Mouse (Mus musculus) skeletal muscle tissue, adult 2 months (tissue): ENCODE results near the gene Adora2a.
"Not testable (repeated sequence)": the region's sequence is repeated elsewhere in the genome, so short reads cannot be mapped to it uniquely, and the experiment has no call there.

ENCODE experiments used
- DNase-seq: peaks from one replicate; pipeline ENCODE4 v3.0.0-alpha.2; 2012; ENCODE audit warnings: low read depth, low spot score

Adora2a gene

DNA sequence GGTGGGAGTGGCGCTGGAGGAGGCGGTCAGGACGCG lies at the start of gene Adora2a:
TSS of gene Adora2a (plus strand) at position 6 of the 36 bp plus-strand sequence.
- no peak for DNase-seq

DNA sequence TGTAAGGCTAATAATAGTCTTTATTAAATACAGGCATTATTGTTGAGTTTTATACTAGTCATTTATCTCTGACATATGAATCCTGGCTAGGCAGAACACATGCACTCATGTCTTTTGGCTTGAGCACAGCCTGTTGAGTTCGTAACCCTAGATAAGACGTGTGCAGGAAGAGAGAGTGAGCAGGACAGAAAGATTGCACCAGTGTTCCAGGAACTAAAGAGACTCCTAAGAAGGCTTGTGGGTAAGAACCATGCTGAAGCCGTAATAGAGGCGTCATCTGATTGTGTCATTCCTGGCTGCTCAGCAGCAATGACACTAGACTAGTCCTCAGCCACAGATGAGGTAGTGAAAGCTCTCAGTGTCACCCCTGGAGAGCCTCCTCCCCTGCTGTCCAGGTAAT lies 43.7 kb upstream of the Adora2a start:
- DNase-seq = no peak

DNA sequence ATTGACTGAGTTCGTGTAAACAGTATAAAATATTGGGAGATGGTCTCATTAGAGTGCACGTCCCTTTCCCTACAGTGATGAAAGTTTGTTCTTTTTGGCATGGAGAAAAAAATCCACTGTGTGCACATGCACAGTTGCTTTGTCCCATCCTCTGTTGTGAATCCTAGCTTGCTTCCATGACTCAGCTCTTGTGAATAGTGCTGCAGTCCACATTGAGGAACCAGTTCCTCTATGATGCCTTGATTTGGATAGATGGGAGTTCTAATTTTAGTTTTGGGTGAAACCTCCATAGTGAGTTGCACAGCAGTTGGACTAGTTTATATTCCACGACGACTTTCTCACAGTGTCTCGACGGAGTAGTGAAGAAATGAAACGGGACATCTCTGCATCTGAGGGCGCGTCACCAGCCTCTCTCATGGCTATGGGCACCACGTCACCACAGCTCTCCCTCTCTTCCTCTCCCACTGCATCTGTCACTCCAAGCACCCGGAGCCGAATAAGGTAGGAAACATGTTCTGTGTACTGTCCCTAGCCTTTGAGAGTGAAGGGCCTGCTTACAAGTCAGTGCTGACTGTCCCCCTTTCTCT lies 40.2 kb upstream of the Adora2a start:
- DNase-seq = no peak

DNA sequence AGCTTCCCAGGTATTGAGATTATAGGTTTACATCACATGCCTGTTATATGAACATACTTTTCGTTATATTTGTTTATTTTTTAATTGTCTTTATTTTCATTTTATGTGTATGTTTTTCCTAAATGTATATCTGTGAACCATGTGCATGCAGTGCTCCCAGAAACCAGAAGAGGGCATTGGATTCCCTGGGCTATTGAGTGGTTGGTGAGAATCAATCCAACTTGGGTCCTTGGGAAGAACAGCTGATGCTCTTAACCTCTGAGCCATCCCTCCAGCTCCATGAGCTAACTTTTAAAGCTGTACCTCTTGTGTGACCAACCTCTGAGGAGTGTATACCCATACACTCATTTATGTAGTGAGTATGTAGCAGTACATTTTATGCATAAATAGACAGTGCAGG lies 39.2 kb upstream of the Adora2a start:
- DNase-seq = no peak

DNA sequence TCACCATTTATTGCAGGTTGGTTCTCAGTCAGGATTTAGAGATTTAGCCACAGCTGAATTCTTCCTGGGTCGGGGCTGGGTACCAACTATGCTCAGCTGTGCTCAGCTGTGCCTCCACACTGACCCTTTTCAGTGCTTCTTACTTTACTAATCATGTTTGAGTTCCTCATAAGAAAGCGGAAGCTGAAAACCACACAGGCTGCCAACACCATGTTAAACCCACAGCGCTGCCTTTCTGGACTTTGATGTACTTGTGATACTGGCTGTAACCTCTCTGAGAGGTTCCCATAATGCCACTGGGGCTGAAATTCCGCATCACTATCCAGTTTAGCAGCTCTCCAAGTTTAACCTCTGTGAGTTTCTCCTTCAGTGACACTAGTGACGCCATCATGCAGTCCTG lies 34.0 kb upstream of the Adora2a start:
- DNase-seq = peak; percentile 43

DNA sequence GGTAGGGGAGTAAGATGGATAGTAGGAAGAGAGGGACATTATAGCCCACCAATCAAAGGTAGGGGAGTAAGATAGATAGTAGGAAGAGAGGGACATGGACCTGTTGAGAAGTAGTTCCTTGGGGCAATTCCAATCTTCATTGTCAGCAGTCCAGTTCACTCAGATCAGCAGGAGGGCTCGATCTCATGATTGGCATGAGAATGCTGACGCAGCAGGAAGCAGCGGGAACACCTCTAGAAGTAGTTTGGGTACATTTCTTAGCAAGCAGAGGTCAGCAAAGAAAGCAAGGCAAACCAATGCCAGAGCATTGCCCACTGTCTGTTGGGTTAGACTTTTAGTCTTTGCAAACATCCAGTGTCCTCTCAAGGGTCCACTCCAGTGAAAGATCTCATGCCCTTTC lies 32.9 kb upstream of the Adora2a start:
- no peak for DNase-seq

DNA sequence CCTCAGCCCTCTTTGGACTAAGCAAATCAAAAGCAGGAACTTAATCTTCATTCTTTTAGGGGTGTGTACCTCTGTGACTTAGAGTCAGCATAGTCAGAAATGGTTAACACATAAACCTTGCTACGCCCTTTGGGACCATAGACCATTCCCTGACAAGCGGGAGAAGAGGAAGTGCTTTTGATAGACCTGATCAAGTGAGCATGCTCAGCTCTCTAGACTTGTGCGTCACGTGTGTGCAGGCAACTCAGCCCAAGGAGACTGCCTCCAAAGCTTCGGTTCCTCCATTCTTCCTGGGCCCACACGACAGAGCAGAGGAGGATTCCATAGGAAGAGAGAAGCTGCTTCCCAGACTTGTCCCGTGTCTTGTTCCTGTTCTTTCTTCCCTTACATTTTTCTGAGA lies 28.1 kb upstream of the Adora2a start:
- DNase-seq = no peak

DNA sequence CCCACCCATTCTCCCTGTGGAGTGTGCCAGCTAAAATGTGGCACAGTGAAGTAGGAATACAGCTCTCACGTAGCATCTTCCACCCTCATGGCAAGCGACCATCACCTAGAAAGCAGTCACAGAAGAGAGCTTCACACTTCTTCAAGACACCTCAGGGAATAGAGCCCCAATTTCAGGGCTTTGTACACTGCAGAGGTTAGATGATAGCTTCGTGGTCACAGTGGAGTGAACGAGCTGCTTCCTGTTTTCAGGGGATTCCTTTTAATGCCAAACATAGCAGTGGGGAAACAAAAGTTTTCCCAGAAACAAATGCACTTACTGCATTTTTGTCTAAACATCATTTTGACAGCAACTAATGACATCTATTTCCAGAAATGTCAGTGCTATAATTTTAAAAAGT lies 27.3 kb upstream of the Adora2a start:
- DNase-seq = no peak

DNA sequence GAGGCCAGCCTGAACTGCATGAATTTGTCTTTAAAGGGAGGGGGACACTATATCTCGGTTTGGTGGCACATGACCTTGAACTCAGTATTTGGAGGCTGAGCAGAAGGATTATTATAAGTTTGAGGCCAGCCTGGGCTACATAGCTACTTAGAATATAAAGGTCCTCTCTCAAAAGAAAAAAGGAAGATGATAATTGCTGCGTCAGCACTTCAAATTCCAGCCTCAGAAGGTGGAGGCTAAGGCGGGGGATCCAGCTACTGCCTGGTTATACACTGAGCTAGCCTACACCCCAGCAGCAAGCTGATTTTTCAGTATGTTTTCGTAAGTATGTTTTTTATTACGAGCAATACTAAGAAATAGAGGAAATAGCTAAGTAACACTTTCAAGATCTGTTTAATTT lies 26.0 kb upstream of the Adora2a start:
- DNase-seq = no peak

DNA sequence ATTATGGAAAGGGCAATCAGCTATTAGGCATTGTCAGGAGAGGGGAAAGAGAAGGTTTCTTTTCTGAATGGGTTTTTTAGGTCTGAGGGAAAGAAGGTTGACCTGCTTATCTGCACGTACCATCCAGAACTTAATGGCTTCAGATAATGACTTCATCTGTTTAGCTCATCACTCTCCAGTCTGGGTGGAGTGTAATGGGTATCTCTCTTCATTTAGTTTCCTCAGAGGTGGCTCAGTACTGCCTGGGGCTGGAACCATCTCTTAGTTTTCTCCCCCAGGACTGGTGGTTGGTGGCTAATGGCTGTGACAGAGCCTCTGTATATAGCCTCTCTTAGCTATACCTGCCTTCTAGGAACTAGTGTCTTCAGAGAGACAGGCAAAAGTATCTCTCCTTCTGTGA lies 25.3 kb upstream of the Adora2a start:
- DNase-seq = no peak

DNA sequence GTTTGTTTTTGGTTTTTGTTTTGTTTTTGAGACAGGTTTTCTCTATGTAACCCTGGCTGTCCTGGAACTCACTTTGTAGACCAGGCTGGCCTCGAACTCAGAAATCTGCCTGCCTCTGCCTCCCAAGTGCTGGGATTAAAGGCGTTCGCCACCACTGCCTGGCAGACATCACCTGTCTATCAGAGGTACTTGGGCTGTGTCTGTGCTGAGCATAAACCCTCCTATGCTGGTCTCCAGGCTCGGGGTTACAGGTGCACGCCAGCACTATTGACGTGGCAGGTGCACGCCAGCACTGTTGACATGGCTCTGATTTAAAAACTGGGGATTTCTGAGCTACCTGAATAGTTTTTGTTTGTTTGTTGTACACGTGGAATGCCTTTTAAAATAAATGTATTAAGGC lies 24.5 kb upstream of the Adora2a start:
- not testable (repeated sequence) for DNase-seq

DNA sequence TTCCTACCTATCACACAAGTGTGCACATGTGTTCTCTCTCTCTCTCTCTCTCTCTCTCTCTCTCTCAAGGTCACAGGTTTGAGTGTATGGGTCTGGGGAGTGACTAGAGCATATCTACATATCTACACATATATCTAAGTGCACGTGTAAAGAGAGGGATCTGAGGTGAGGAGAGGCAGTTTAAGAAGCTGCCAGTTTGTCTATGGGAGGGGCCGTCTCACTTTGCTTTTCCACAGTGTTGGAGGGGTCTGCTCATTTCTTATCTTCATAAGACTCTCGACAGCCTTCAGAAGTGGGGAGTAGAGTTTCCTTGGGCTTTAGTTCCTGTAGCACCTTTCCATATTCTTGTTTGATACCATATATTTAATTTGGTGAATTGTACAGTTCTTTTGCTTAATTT lies 23.4 kb upstream of the Adora2a start:
- DNase-seq = no peak

DNA sequence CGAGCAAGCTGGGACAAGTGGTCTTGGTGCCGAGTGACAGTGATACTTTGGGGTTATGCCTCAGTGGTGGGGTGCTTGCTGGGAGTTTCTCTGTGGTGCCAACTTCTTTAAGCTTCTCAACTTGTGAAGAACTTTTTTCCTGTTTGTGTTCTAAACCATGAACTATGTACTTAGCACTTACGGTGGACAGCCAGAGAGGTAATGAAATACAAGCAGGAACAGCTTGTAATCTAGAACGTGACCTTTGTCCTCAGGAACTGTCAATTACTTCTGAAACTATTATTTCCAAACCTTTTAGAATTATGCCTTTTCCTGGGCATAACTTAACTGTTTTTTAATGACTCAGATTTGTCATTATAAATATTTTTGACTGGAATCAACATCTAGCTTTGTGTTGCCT lies 22.3 kb upstream of the Adora2a start:
- DNase-seq = no peak

DNA sequence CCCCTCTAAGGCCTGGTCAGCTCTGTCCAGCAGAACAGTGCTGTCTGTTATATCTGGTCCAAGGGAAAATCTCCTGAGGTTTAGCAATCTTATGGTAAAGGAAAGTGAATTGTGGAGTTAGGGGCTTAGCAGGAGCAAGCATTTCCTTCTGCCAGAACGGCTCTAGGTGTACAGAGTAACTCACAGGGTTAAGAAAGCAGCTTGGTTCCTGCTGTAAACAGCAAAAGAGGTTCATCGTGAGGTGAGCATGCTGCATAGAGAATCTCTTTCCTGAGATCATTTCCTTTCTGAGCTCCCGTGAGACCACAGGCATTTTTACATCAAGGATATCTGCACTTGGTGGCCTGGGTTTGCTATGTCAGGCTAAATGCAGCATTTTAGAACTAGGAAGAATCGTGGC lies 21.8 kb upstream of the Adora2a start:
- DNase-seq = no peak

DNA sequence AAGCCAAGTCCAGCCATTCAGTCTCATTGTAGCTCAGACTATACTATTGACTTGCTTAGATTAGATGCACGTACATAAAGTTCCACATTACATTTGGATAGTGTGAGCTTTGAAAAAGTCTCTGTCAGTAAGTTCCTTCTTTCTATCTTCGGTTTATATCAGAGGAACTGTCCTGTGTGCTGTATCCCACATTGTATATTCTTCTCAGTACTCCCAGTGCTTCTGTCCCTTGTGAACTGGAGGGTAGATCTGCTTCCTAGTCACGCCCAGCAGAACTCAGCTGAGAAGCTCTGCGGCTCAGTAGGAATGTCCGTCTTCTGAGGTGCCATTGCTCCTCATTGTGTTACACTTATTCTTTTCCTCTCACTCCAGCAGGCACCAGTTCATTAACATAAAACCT lies 18.1 kb upstream of the Adora2a start:
- DNase-seq = no peak

DNA sequence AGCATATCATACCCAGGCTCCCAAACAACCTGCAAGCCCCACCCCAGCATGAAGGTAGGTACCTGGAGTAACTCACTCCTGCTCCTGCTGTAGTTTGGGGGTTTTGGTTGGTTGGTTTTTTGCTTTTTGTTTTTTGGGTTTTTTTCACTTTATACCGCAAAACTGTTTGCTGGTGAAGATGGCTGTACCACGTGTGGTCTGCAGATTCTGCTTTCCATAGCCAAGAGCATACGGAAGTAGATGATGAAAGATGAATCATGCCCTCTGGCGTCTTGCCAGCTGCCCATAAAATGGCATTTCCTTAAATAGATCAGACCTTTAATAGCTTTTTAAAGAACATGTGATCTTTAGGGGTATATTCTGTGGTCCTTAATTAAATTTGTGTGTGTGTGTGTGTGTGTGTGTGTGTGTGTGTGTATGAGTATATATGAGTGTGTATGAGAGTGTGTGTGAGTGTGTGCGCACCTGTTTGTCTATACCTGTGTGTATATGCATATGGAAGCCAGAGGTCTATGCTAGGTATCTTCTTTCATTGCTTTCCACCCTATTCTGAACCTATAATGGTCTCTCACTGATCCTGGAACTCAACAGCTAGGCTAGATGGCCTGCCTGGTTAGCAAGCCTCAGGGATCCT lies 16.8 kb upstream of the Adora2a start:
- DNase-seq = peak; percentile 80

DNA sequence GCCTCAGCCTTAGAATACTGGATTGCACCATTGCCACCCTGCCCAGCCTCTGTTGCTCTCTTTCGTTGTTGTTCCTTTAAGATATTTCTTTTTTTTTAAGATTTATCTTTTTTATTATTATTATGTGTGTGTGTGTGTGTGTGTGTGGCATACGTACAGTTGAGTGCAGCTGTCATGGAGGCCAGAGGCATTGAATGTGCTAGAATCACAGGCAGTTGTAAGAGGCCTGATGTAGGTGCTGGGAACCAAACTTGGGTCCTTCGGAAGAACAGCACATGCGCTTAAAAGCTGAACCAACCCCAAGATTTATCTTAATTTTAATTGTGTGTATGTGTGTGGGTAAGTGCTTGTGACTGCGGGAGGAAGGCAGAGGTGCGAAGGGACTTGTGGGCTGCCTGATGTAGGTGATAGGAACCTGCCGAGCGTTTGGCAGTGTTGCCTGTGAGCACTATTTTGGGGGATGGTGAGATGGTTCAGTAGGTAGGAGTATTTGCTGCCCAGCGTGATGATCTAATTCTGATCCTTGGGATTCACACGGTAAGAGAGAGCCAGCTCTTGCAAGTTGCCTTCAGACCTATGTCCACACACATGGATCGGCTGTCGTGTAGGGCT lies 15.4 kb upstream of the Adora2a start:
- no peak for DNase-seq

DNA sequence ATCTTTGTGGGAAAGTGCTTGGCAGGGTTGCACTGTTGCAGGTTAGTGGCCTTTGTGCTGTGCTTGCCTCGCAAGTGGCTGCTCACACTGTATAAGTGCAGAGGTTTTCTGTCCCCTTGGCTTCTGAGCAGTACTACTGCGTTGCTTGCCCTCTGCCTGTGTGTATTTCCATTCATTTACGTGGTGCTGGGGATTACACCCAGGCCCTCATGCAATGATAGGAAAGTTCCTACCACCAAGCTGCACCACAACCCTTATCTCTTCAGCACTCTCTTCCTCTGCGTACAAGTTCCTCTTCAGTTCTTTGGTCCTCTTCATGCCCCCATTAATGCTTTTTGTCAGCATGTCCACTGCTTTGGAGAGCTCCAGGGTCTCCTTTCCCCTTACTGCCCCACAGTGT lies 14.7 kb upstream of the Adora2a start:
- no peak for DNase-seq

DNA sequence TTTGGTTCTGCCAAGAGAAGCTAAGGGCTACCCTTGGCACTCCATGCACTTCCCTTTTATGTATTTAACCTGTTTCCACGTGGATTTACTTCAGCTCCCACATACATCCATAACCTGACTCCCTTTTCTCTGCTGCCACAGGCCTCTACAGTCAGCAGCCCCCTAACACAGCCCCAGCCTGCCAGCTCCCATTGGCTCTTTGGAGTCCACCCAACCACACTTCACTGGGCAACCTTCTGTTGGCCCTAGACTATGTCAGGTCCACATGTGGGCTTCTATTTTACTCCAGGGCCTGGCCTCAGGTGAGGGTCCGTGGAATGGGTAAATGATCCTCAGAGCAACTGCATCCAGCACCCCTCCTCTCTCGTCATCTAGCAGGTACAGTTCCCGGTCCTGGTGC lies 14.1 kb upstream of the Adora2a start:
- no peak for DNase-seq

DNA sequence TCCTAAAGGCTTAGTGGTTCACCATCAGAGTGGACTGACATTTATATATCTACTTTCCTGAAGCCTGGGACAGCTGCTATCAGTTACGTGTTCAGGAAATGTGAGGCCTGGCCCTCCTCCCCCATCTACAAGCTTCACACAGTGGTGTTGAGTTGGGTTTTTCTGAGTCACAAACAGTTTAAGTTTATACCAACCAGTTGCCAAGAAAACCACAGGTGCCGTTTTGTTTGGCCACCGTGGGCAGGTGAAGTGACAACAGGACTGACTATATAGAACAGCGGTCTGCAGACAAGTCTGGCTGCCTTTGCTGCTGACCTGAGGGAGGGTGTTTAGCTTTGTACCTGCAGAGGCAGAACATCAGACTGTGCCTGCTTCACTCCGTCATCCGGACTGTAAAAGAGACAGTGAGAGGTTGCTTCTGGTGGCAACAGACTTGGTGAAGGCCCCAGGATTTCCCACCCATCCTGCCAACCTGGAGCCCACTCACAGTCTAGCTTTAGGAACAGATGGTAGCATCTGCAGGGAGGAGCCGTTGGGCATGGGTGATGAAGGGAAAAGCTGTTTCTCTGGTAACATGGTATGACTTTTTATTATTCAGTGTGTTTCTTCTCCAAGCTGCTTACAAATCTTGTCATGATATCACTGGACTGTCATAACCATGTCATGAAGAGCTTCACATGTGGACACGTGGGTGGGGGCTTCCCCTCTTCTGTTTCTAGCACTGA lies 13.2 kb upstream of the Adora2a start:
- no peak for DNase-seq

DNA sequence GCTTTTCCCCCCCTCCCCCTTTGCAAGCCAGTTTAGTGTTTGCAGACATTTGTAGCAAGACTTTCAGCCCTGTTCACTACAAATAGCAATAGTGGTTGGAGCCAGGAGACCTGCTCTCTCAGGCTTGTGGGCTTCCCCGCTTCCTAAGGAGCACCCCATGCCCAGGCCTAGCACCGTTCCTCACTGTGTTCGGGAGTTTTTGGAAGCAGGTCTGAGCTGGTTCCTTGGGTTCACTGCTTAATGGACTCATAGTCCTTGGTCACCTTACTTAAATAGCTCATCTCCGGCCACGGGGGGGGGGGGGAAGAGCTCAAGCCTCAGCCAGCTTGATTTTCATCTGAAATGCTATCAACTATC lies 12.7 kb upstream of the Adora2a start:
- DNase-seq = no peak

DNA sequence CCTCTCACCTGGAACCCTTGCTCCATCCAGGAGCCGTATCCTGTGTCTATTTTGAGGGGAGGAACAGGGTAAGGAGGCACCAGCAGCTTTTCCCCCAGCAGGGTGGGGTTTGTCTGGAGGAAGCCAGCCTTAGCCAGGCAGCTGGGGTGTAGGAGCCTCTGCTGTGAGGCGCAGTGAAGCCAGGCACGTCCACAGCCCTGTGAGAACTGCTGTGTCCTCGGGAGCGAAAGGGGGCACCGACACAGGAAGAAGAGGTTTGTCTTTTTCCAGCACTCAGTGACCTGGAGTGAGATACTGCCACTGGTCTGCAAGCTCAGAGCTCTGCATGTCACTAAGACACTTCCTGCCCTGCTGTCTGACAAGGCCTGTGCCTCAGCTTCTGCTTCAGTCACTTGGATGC lies 12.3 kb upstream of the Adora2a start:
- no peak for DNase-seq

DNA sequence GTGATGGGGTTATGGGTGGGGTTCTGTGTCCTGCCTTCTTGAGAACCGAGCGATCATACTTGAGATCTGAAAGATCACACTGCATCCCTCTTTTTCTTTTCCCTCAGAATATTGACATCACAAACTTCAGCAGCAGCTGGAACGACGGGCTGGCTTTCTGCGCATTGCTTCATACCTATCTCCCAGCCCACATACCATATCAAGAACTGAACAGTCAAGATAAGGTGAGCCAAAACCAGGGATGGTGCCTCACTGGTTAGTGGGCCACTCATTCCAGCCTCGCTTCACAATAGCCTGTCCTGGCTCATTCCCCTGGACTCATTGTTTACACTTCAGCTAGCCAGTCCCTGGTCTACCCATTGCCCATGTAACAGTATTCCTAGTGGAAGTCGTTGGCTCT lies 9.5 kb upstream of the Adora2a start:
- DNase-seq = no peak

DNA sequence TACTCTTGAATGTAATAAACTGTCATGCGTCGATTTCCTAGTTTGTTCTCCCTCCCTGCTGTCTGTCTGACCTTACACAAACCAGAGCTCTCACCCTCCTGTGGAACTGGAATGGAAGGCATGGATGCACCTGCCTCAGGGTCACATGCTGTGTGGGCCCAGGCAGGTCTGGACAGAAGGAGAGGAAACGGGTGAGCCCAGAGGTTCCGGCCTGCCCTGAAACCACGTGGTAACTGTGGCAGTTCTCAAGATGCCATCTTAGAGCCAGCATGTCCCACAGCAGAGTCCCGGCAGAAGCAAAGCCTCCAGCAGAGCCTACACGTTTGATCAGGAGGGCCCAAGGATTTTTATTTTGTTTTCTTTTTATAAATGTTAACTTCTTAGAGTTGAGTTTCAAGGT lies 4.3 kb upstream of the Adora2a start:
- no peak for DNase-seq
